Mouse (Mus musculus) liver, embryonic 11.5 days (tissue): ENCODE measurements around the gene Olfr156. TPM values are rescaled to one million over a fixed set of nuclear protein-coding genes. Genes with fewer than 3 reads are reported as not detected.
"Not testable (repeated sequence)": the region's sequence is repeated elsewhere in the genome, so short reads cannot be mapped to it uniquely, and the experiment has no call there.

Experiments used
- ATAC-seq: fragments of 200-750 bp; cut with Nextera tagmentation; replicated peaks from 2 replicates; pipeline ENCODE4 v1.8.0; 2017; ENCODE audit warnings: moderate number of reproducible peaks, mild to moderate bottlenecking, moderate TSS enrichment, moderate library complexity; ENCODE audit not compliant: low FRiP score
- DNase-seq: peaks from one replicate; pipeline ENCODE4 v3.0.0-alpha.2; 2017; ENCODE audit warnings: low spot score
- H3K27ac ChIP-seq: fragments of 300-500 bp; sonication (generic); 2 replicates; pipeline ENCODE4 v1.5.1; 2014; ENCODE audit warnings: mild to moderate bottlenecking, low read depth, low read length, control low read depth
- H3K27me3 ChIP-seq: fragments of 300-500 bp; sonication (generic); replicated peaks from 2 replicates; pipeline ENCODE4 v1.6.1; 2014; ENCODE audit warnings: low read length, mixed read lengths; ENCODE audit not compliant: control insufficient read depth, insufficient read depth
- H3K36me3 ChIP-seq: fragments of 300-500 bp; sonication (generic); 2 replicates; pipeline ENCODE4 v1.6.1; 2014; ENCODE audit warnings: mild to moderate bottlenecking, low read length, moderate library complexity, mixed read lengths; ENCODE audit not compliant: control insufficient read depth, insufficient read depth
- H3K4me1 ChIP-seq: fragments of 300-500 bp; sonication (generic); replicated peaks from 2 replicates; pipeline ENCODE4 v1.6.1; 2014; ENCODE audit warnings: low read length, mixed read lengths; ENCODE audit not compliant: control insufficient read depth, insufficient read depth
- H3K4me2 ChIP-seq: fragments of 300-500 bp; sonication (generic); 2 replicates; pipeline ENCODE4 v1.6.1; 2014; ENCODE audit warnings: mild to moderate bottlenecking, control low read depth, moderate library complexity
- H3K4me3 ChIP-seq: fragments of 300-500 bp; sonication (generic); 2 replicates; pipeline ENCODE4 v1.5.1; 2014; ENCODE audit warnings: low read depth, low read length, control low read depth
- H3K9ac ChIP-seq: fragments of 300-500 bp; sonication (generic); 2 replicates; pipeline ENCODE4 v1.6.1; 2014; ENCODE audit warnings: low read depth, low read length, control low read depth
- H3K9me3 ChIP-seq: fragments of 300-500 bp; sonication (generic); 2 replicates; pipeline ENCODE4 v1.6.1; 2016; ENCODE audit warnings: low read length, inconsistent platforms, mixed read lengths; ENCODE audit not compliant: control insufficient read depth
- WGBS: fragments of 180-500 bp; shearing (Covaris S2); extraction: QIAGEN DNeasy Blood & Tissue Kit; methylation state at CpG from one replicate; pipeline ENCODE4 v1.1.7; 2014; 5-methylcytosine and 5-hydroxymethylcytosine counted together
- polyA plus RNA-seq: library from polyadenylated mRNA; unstranded; fragments of >200 nt; fragmentation: Nextera tagmentation; extraction: Ambion mirVana; gene quantifications from 2 replicates; pipeline ENCODE4 v1.2.1, GENCODE M21; 2014

The Olfr156 gene
- polyA plus RNA-seq, 1 experiment from 2014 or later: not detected

DNA sequence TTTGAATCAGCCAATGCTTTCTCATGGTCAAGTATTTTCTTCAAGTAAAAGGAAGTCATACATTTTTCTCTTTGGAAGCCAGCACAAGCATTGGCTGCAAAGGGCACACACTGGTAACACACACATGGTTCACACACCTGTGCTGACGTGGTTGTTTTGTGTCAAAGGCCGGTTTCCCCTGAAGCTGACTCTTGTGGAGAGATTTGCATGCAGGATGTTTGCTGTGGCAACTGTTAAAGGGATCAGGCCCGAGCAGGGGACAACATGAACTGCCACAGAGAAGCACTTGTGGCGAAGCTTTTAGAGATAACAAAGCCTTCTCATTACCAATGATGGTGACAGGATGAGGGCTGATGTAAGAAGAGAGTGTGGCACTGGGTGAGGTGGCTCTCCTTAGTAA lies 11.1 kb upstream of the Olfr156 start:
- Histone ChIP-seq H3K4me3 (no peak overlapping the region), H3K27ac (no peak overlapping the region), H3K27me3 (no peaks in the 10 kb centered on the region), H3K4me1 (no peaks in the 10 kb centered on the region), H3K36me3 (no peaks in the 10 kb centered on the region), H3K9me3 (no peaks in the 10 kb centered on the region), H3K4me2 (no peak overlapping the region), H3K9ac (no peak overlapping the region)
- no peak for DNase-seq
- ATAC-seq: no peak
- 51% methylated on average over 4 of the region's 4 CpGs for WGBS

DNA sequence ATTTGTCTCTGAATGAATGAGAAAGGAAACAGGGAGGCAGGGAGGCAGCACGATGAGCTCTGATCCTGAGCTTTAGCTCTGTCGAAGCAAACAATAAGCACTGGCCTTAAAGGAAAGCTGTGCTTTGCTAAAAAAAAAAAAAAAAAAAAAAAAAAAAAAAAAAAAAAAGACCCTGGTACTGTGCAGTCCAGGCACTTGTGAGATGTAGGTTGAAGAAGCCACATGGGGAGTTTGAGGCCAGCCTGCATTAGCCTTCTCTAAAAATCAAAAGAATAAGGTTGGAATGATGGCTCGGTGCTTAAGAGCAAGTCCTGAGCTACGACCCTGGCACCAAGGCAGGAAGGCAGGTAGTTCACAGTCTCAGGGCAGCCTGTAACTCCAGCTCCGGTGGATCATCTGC lies 10.1 kb upstream of the Olfr156 start:
- WGBS: 67% methylated on average over 5 of the region's 5 CpGs
- H3K9ac ChIP-seq: no peak overlapping the region

DNA sequence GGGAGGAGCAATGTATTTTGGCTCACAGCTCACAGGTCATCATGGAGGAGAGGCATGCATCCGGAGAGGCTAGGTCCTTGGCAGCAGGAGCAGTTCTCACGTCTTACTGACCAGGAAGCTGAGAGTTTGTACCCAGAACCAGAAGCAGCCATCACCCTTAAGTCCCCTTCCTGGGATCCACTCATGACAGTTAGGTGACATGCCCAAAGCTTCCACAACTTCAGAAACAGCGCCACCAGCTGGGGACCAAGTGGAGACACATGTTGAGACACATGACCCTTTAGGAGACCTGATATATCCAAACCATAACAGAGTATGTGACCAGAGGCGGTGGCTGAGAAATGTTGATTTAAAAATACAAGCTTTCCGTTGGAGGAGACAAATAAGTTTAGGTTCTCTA lies 8.3 kb upstream of the Olfr156 start:
- DNase-seq (peak; percentile 22), ATAC-seq (no peak)
- Histone ChIP-seq H3K4me2 (no peak overlapping the region), H3K4me1 (no peaks in the 10 kb centered on the region), H3K9me3 (no peaks in the 10 kb centered on the region), H3K27ac (no peak overlapping the region), H3K4me3 (no peak overlapping the region), H3K27me3 (no peaks in the 10 kb centered on the region), H3K36me3 (no peaks in the 10 kb centered on the region), H3K9ac (no peak overlapping the region)
- 67% methylated on average over 5 of the region's 5 CpGs for WGBS

More for the DNA sequence above, 10.1 kb upstream of the Olfr156 start:
- Histone ChIP-seq H3K4me3 (no peak overlapping the region), H3K27ac (no peak overlapping the region), H3K9me3 (no peaks in the 10 kb centered on the region), H3K36me3 (no peaks in the 10 kb centered on the region), H3K27me3 (no peaks in the 10 kb centered on the region), H3K4me1 (no peaks in the 10 kb centered on the region), H3K4me2 (no peak overlapping the region)
- ATAC-seq (no peak), DNase-seq (no peak)

DNA sequence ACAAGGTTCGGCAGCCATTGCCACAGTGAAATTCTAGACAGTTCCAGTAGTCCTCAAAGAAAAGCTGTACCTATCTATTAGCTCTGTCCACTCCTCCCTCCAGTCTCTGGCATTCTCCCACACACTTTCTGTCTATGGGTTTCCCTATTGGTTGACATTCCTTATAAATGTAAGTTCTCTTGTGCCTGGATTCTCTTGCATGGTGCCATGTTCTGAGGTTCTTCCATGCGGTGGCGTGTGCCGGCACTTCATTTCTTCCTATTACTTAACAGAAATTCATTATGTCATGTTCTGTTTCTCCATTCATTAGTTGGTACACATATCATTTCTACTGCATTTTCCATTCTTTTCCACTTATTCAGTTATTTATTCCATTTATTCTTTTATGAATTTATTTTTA lies 5.1 kb upstream of the Olfr156 start:
- no peaks in the 10 kb centered on the region for H3K36me3 ChIP-seq
- ATAC-seq (no peak), DNase-seq (no peak)
- no peaks in the 10 kb centered on the region for H3K9me3 ChIP-seq
- no peak overlapping the region for H3K4me2 ChIP-seq
- H3K4me3 ChIP-seq: no peak overlapping the region
- no peak overlapping the region for H3K9ac ChIP-seq
- H3K4me1 ChIP-seq: no peaks in the 10 kb centered on the region
- WGBS: 89% methylated on average over 4 of the region's 4 CpGs
- H3K27ac ChIP-seq: no peak overlapping the region
- H3K27me3 ChIP-seq: no peaks in the 10 kb centered on the region

DNA sequence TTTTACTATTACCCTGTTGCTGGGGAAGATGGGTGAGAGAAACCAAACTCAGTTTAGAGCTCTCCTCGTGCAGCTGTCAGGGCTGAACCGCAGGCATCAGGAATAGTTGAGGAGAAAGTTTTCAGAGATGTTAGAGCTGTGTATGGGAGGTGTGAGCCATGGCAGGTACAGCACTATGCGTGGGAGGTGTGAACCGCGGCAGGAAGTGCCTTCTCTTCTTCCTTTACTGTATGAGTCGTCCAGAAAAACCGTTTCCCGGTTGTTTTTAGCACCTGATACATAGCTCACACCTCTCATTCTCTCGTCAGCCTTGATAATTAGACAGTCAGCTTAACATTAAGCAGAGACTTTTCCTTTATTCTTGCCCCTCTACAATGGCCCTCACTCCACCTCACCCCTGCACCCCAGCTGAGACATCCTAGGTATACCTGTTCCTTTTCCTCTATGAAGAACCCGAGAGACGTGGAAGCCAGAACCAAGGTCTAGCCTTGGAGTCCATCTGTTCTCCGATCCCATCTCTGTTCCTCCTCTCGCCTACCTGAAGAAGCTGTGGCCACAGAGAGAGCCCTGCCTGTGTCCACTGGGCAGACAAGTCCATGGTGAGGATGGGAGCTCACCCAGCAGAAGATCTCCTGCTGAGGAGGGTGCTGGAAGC lies 672 bp downstream of the Olfr156 start:
- ATAC-seq (no peak), DNase-seq (no peak)
- Histone ChIP-seq H3K27ac (no peak overlapping the region), H3K9me3 (no peaks in the 10 kb centered on the region), H3K4me1 (no peaks in the 10 kb centered on the region), H3K4me3 (no peak overlapping the region), H3K9ac (no peak overlapping the region), H3K4me2 (no peak overlapping the region), H3K36me3 (no peaks in the 10 kb centered on the region), H3K27me3 (no peaks in the 10 kb centered on the region)
- 63% methylated on average over 13 of the region's 13 CpGs for WGBS

DNA sequence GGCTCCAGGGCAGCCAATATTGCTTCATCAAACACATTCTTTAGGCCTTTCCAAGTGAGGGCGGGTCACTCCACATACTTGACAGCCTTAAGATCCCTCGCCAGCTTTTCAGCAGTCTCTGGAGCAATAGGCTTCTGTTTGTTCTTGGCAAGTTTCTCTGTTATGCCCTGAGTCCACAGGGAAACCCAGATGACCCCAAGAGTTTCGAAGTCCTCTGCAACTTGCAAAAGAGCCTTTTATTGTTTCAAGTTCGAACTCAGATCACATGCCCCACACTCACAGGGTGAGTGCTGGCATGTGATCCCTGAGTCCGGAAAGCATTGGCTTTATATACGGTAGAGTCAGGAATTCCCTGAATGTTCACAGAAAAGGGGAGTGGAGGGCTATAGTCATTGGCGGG lies 24.8 kb downstream of the Olfr156 start:
- H3K27ac ChIP-seq: no peak overlapping the region
- H3K4me2 ChIP-seq: no peak overlapping the region
- H3K4me3 ChIP-seq: no peak overlapping the region
- 75% methylated on average over 7 of the region's 7 CpGs for WGBS
- no peak overlapping the region for H3K9ac ChIP-seq
- ATAC-seq (no peak), DNase-seq (no peak)
- no peaks in the 10 kb centered on the region for H3K27me3 ChIP-seq
- peaks cover 1% of the 10 kb centered on the region; the same call in 1 of the 2 replicates for H3K9me3 ChIP-seq
- H3K36me3 ChIP-seq: no peaks in the 10 kb centered on the region
- H3K4me1 ChIP-seq: no peaks in the 10 kb centered on the region

DNA sequence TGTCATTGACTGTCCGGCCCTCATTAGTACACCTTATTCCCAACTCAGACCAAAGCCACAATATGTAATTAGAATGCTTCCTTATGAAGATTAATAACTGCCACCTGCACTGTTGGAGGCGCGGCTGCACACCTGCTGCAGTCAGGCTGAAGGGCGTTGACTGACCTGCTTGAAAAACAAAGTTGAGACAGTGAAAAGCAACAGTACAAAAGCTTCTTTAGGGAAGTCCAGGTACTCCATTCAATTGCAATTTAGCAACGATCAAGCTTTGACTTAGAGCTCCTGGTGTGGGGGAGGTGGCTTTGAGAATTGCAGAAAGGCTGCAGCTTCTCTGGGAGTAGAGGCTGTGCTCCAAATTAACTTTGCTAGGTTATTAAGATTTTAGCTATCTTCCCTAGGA lies 27.9 kb downstream of the Olfr156 start:
- 79% methylated on average over 5 of the region's 5 CpGs for whole genome bisulfite sequencing

DNA sequence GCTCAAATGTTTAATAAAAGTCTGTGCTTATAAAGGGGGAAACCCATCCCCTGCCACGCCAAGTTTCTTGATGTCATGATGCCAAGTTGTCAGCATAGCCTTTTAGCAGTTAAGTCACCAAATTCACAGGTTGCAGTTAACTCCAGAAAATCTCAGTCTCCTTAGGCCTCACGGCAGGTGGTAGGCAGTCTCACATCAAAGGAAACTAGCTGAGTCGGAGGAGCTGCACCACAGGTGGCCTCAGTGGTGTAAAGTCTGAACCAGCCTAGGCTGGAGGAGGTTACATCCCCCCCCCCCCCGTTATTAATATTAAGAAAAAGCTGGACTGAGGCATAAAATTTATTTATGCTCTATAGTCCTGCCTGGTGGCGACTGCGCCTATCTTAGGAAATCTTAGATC lies 28.4 kb downstream of the Olfr156 start:
- no peaks in the 10 kb centered on the region for H3K9me3 ChIP-seq
- no peak overlapping the region for H3K4me3 ChIP-seq
- no peaks in the 10 kb centered on the region for H3K27me3 ChIP-seq
- H3K4me1 ChIP-seq: no peaks in the 10 kb centered on the region
- no peak overlapping the region for H3K9ac ChIP-seq
- no peak overlapping the region for H3K4me2 ChIP-seq
- DNase-seq (no peak), ATAC-seq (no peak)
- no peak overlapping the region for H3K27ac ChIP-seq
- no peaks in the 10 kb centered on the region for H3K36me3 ChIP-seq
- 67% methylated on average over 6 of the region's 6 CpGs for WGBS

More for the DNA sequence above, 27.9 kb downstream of the Olfr156 start:
- H3K4me1 ChIP-seq, ATAC-seq, H3K27ac ChIP-seq, H3K27me3 ChIP-seq, H3K4me2 ChIP-seq, H3K9me3 ChIP-seq, H3K9ac ChIP-seq, H3K36me3 ChIP-seq, DNase-seq, H3K4me3 ChIP-seq: not testable (repeated sequence)

DNA sequence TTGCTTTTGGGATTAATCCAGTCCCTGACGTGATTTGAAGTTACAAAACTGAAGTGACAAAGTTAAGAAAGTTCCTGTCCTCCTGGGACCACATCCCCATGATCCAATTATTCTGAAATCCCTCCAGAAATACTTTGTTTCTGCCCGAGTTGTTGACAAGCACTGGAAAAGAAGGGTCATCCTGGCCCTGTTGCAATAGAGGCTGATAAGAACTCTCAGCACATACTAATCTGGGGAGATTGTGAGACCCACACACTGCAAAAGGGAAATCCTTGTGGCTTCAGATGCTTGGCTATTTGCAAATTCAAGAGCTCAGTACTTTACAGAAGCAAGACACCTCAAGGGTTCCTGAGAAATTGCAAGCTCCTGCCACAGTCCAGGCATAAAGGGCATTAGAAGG lies 51.4 kb downstream of the Olfr156 start:
- no peak overlapping the region for H3K9ac ChIP-seq
- H3K36me3 ChIP-seq: no peaks in the 10 kb centered on the region
- no peaks in the 10 kb centered on the region for H3K9me3 ChIP-seq
- whole genome bisulfite sequencing: 27% methylated on average over 2 of the region's 2 CpGs
- H3K4me1 ChIP-seq: no peaks in the 10 kb centered on the region
- H3K4me3 ChIP-seq: no peak overlapping the region
- ATAC-seq (no peak), DNase-seq (no peak)
- H3K27ac ChIP-seq: no peak overlapping the region
- no peak overlapping the region for H3K4me2 ChIP-seq
- H3K27me3 ChIP-seq: no peaks in the 10 kb centered on the region
